Mouse (Mus musculus): ENCODE results near the gene Ceacam19.
"Not testable (repeated sequence)": the region's sequence is repeated elsewhere in the genome, so short reads cannot be mapped to it uniquely, and the experiment has no call there.

The Ceacam19 gene

DNA sequence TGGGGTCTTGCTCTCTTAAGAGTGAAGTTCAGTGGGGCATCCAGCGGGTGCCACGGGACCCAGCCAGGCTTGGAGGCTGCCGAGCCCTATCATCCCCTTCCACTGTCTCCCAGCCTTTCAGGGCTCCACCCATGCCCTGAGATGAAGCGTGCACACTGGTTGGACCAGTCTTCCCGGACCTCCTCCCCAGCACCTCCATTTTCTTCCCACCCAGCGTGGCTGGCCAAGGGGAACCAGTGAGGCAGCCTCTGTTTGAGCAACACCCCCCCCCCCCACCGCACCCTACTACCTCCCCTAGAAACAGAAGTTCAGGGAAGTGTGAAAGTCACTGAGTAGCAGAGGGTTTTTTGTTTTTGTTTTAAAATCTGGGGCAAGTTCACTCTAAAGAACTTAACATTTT, at the start of gene Ceacam19:
Gene Ceacam19, minus strand, starts transcription at position 117 of the 400 bp plus-strand sequence.
- no peak for DNase-seq (ENCODE audit: extremely low read depth, low read depth, low spot score)

DNA sequence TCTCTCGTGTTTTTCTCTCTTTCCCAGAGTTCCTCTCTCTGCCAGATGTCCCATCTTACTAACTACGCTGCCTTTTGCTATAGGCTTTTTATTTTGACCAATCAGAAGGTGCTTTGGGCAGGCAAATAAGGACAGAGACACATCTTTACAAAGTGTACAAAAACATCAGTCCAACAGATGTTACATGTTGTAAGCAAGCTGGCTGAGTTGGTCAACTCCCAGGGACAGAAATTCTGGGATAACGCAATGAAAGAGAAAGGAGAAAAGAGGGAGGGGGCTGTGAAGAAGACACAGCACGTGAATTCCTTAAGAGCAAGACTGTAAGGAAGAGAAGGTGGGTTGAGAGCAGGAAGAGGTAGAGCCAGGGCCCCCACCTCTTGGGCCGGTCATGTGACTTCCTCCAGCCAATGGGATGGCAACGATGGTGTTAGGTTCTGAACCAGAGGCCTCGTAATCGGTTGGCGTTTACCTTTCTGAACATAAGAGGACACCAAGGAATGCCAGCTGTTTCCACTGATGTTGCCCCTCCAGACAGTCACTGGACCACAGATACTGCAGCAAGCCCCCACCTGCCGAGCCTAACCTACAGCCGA, 49.6 kb upstream of the Ceacam19 start:
- no peak for DNase-seq (ENCODE audit: extremely low read depth, low read depth, low spot score)

DNA sequence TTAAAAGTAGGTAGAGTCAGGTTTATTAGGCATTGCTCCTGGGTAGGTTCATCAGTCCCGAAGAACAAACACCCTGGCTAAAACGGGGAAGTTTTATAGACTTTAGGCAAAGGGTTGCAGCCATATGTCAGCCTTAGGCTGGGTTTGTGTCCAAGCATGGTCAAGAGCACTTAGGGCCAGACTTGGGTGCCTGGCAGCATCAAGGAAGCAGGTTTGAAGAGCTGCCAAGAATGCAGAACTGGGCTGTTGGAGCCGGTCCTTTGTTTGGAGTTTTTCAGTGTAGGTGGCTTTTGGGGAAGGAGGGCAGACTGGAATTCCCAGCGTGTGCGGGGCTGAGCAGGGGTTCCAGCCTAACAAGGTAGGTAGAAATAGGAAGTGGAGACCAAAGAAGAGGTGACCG, 48.2 kb upstream of the Ceacam19 start:
- DNase-seq (ENCODE audit: extremely low read depth, low read depth, low spot score), result no peak

DNA sequence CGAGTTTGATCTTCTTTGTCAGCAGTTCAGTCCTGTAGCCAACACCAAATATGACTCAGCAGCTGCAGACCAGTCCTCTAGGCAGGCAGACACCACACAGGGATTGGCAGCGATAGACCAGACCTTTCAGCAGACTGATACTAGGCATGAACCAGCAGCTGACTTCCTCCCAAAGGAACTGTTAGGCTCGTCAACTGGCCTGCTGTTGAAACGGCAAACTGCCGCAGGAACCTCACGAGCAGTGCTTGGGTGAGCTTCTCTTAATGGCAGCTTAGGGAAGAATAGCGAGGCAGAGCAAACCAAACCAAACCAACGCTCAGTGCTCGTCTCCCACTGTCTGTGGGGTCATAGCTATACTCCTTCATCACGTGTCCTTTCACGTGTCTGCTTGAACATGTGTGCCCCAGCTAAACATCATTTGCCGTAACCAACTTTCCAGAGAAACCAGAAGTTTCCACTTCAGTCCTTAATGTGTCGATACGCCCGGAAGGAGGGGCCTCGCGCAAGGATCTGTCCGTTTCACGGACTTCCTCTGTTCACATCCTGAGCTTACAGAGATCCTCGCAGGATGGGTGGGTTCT, 47.5 kb upstream of the Ceacam19 start:
- DNase-seq (ENCODE audit: extremely low read depth, low read depth, low spot score), result no peak

DNA sequence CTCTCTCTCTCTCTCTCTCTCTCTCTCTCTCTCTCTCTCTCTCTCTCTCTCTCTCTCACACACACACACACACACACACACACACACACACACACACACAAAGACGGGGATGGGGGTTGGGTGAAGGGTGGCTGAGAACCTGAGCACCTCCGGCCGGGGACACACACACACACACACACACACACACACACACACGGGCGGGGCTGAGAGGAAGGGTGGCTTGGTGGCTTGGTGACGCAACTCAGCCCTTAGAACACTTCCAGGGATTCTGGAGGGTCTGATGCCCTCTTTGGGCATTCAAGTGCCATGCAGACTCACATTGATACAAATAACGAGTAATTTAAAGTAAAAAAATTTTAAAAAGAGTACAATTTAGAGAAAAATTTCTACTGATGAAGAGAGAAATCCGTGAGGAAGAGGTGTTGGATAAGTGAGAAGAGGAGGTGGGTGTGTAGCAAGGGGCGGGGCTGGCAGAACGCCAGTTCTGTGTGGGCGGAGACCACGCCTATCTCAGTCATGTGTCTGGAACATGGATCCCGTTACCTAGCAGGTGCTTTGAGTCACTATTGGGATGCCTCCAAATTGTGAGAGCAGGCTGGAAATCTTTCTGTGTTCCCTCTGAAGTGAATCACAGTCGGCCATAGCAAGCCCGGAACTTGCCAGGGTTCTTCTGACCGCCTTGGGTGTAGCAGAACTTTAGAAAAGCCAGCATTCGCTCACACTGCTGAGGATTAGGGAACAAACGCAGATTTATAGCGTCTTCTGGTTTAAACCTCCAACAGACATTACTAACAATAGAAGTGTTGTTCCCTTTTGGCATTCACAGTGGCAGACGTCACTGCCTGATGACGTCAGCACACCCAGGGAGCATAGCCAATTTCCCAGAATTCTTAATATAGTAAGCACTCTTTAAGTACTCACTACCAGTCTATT, 45.4 kb upstream of the Ceacam19 start:
- DNase-seq (ENCODE audit: extremely low read depth, low read depth, low spot score), result no peak

DNA sequence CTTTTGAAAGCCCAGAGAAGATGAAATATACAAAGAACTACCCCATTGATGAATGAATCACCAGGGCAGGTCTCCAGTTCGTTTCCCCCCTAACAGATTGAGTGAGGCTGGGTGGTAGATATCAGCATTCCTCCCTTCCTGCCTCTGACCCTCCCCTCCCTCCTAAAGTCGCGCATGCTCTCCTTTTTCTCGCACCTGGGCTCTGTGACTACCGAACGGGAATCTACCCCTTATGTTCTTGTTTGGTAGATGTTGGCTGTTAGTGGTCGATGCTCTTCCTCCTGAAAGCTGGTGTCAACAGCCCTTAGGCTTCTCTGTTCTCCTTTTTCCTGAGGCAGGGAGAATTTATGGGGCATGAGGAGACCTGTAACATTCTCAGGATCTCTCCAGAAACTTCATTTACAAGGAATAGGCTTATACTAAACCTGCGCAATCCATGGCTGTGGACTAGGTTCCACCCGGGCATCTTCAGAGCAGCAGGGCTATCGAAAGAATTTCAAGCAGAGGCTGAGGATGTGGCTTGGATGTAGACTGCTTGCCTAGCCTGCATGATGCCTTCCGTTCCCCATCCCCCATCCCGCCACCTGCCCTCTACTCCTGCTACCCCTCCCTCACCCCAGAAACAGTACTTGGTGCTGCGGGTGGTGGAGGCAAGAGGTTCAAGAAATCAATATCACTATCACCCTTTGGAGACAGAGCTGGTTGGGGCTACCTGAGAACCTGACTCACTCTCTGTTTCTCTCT, 44.5 kb upstream of the Ceacam19 start:
- DNase-seq (ENCODE audit: extremely low read depth, low read depth, low spot score), result no peak

DNA sequence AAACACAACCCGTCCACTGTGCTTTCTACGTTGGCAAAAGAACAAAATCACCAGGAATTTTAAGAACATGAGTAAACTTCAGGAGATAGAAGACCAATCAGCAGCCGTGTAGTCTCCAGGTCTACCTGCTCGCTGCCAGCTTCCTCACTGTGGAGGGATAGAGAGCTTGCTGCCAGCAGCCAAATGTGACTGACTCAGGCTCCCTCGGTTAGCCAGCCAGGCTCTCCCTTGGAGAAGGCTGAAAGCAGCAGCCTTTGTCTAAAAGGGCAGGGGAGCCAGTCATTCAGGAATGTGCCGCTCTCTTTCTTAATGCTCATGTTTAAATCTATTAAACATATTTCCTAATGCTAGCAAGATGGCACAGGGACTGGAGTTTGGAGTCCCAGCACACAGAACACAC, 42.7 kb upstream of the Ceacam19 start:
- not testable (repeated sequence) for DNase-seq (ENCODE audit: extremely low read depth, low read depth, low spot score)

DNA sequence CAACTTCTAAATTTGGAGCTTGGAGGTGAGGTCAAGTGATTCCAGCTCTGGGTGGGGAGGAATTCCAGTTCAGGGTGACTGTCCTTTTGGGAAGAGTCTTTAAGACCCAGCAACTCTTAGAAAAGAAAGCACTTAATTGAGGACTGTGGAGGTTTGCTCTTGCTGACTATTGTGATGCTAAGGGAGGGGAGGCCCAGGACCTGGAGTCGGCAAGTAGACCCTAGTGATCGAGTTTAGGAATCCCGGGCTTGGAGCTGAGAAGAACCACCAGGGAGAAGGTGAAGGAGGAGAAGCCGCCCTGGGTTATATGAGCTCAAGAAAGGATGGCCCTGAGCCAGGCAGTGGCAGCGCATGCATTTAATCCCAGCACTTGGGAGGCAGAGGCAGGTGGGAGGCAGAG, 40.7 kb upstream of the Ceacam19 start:
- no peak for DNase-seq (ENCODE audit: extremely low read depth, low read depth, low spot score)

DNA sequence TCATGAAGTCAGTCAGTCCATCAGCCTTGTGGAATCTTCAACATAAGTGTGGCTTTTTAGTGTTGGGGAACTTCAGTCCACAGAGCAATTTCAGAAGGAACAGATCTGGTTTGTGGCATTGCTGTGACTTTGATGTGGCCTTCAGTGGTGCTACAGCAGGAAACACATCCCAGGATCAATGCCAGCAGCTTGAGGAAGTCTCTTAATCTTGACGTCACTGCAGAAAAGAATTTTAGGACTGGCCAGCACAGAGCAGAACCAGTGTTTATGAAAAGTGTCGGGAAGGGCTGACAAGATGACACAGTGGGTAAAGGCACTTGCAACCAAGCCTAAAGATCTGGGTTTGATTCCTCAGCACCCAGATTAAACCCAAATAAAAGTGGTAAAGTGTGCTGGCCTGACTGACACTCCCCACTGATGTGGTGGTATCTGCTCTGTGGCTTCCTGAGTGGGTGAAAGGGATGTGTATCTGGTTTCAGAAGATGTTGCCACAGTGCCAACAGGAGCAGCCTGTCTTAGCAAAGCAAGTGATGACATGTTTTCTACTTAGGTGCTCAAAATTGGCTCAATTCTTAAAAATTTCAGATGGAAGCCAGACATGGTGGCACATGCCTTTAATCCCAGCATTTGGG, 39.2 kb upstream of the Ceacam19 start:
- no peak for DNase-seq (ENCODE audit: extremely low read depth, low read depth, low spot score)

DNA sequence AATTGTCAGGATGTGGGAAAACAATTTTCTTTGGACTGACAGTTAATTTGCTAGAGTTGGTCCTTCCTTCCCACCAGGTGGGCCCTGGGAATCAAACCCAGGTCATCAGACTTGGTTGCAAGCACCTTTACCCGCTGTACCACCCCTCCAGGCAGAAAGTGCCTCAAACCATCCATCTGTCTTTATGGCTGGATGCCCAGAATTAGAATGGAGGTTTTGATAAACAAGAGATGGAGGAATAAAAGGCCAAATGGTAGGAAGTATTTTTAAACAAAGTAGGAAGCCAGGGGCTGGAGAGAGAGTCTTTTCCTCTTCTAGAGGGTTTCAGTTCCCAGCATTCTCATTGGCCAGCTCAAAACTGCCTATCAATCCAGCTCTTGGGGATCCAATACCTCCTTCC, 37.6 kb upstream of the Ceacam19 start:
- no peak for DNase-seq (ENCODE audit: extremely low read depth, low read depth, low spot score)

DNA sequence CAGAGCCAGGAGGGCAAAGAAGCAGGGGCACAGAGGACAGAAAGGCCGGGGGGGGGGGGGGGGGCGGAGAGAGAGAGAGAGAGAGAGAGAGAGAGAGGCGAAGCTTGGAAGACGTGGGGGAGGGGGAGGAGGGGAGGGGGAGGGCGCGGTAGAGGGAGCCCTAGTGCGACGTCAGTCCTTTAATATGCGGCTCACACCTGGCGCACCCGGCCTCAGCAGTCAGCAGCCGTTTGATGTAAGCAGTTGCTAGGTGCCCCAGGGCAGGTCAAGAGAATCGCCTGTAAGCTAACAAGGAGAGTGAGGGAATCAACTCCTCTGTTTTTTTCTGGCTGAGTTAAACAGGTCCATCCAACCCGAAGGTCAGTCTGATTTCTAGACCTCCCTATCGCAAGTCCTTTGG, 36.0 kb upstream of the Ceacam19 start:
- DNase-seq (ENCODE audit: extremely low read depth, low read depth, low spot score), result no peak

DNA sequence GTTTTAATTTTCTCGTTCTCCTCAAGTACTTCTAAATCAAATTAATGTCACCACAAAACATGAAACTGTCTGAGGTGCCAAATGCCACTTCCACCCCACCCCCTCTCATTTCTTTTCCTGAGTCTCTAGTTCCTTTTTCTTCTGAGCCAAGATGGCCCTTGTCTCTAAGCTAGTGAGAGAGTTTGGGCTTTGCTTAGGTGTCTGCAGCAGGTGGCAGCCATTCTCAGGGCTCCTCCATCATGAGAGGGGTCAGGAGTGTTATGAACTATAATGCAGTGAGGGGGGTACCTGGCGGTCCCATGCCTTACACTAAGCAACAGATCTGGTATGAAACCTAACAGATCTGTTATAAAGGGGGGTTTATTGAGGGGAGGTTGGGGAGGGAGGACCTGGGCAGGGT, 35.6 kb upstream of the Ceacam19 start:
- no peak for DNase-seq (ENCODE audit: extremely low read depth, low read depth, low spot score)

DNA sequence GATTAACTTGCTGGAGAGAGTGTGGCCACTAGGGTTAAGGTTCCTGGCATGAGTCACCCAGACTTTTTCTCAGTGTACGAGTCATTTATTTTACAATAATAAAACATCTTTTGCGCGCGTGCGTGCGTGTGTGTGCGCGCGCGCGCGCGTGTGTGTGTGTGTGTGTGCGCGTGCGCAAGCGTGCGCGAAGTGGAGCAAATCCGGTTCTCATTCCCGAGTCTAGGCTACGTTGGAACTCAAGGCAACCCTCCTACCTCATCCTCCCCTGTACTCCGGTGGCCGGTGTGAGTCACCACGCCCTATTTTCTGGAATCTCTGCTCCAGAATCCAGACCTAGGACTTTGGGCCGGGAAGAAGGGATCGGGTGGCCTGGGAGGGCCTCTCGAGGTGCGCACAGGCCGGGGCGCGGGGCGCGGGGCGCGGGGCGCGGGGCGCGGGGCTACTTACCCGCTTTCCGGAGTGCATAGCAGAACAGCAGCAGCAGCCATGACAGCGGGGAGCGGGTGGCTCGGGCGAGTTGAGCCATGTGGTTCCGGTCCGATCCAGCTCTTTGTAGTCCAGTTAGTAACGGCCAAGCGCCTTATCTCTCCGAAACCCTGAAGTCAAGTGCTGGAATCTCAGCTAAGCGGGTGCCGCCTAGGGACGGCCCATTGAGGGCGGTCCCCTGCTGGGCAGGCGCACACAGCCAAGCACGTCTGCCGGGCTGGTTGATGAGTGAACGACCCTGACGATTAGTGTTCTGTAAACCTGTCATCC, 32.9 kb upstream of the Ceacam19 start, which contains the start of gene Pvr:
Gene Pvr, minus strand, starts transcription at position 655 of the 756 bp plus-strand sequence.
- no peak for DNase-seq (ENCODE audit: extremely low read depth, low read depth, low spot score)

DNA sequence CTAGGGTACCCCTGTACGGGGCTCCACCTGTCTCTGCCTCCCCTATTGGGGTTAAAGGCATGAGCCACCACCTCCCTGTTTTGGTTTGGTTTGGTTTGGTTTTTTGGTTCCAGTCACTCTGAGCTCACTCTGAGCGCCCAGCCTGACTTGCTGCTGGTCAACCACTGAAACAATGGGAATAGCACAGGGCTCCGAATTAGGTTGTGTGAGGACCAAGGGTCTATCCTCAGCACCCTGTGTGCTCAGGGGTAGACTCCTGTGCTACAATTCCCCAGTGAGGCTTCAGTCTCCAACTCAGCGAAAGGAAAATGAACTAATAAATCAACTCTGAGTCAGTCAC, 32.4 kb upstream of the Ceacam19 start:
- DNase-seq (ENCODE audit: extremely low read depth, low read depth, low spot score), result no peak

DNA sequence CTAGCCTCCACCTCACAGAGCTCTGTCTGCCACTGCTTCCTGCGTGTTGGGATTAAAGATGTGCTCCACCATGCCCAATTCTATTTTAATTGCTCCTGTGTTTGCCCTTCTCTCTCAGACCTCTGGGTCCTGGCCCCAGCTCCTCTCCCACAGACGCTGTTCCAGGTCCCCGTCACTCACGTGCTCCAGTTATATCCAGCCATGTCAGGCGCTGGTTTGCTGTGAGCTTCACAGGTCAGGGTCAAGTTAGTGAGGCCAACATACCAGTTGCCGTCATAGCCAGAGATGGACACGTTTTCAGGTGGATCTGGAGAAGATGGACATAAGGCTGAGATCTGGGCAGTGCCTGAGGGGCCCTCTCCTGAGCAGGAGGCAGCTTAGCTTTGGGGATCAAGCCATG, 26.8 kb upstream of the Ceacam19 start:
- DNase-seq (ENCODE audit: extremely low read depth, low read depth, low spot score), result no peak

DNA sequence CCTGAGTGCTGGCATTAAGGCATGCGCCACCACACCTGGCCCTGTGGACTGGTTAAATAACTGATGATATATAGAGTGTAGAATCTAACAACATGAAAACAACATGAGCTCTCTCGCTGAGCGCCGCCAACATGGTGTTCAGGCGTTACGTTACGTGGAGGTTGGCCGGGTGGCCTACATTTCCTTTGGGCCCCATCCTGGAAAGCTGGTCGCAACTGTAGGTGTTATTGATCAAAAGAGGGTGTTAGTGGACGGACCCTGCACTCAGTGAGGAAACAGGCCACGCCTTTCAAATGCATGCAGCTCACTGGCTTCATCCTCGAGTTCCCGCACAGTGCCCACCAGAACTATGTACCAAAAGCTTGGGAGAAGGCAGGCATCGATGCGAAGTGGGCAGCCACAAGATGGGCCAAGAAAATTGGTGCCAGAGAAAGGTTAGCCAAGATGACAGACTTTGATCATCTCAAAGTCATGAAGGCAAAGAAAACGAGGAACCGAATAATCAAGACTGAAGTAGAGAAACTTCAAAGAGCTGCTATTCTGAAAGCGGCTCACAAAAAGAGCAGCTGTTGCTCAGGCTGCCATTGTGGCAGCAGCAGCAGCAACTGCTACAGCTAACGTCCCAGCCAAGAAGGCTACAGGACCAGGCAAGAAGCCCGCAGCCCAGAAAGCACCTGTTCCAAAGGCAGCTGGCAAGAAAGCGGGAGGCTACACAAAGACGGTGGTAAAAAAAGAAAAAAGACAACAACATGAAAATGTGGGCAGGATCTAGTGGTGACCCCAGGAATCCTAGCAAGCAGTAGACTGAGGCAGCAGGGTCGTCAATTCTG, 24.1 kb upstream of the Ceacam19 start:
- no peak for DNase-seq (ENCODE audit: extremely low read depth, low read depth, low spot score)

DNA sequence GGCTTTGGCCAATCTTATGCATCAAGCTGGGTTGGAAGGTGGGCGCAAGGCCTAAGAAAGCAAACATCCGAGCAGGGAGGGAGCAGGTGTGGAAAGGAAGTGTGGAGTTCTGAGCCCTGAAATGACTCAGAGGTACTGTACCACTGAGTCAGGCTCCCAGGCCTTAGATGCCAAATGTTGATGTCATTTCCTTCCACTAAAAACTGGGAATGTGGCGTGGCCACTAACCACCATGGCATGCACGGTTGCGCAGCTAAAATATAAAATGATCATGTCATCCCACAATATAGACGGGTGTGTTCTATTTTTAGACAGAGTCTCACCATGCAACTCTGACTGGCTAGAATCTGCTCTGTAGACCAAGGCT, 23.5 kb upstream of the Ceacam19 start:
- no peak for DNase-seq (ENCODE audit: extremely low read depth, low read depth, low spot score)

DNA sequence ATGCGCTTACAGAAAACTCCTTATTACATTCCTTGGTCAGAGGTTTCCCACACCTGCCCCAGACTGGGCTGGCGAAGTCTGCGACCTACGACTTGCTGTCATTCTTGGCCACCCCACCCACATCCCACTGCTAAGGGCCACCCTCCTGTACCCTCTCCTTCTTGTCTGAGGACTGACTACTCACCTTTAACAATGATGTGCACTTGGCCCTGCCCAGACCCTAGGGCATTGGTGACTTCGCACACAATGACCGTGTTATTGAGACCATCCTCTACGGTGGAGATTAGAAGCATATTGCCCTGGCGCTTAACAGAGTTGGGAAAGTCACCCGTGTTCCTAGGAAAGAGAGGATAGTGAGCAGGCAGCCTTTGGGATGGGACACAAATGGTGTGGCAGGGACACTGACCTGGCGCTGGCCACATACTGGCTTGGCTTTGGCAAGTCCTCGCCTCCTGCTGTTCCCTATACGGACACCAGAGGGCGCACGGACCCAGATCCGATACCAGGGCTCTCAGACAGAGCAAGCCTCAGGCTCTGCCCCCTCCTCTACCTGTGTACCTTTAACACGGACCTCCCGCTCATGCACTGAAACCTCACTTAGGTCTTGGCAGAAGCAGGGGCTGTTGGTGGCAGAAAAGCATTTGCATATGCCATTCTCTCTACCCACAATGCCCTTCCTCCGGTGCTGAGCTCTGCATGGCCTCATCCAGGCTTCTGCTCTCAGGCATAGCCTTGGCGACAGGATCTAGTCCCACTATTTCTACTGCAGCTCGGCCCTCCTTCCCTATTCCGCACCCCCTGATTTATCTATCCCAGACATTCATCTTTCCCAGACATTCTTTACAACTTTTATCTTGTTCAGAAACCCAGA, 22.9 kb upstream of the Ceacam19 start:
- DNase-seq (ENCODE audit: extremely low read depth, low read depth, low spot score), result no peak

DNA sequence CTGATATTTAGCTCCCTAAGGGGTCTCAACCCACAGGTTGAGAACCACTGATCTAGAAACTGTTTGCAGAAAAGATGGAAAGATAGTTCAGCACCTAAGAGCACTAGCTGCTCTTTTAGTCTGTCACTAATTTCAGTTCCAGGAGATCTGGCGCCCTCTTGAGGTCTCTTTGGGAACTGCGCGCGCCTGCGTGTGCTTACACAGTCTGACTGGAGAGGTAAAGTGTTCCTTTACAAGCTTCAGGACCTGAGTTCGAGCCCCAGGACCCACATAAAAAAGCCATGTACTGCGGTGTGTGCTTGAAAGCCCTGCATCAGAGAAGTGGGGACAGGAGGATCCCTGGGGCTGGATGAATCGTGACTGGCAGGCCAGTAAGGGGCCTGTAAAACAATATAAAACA, 2.1 kb upstream of the Ceacam19 start:
- DNase-seq (ENCODE audit: extremely low read depth, low read depth, low spot score), result no peak

Measured in fat pad, adult 2 months (tissue).